Mouse (Mus musculus) small intestine, adult 2 months (tissue): ENCODE results near the gene Map4k3.

Experiments
- CTCF ChIP-seq: fragments of 200-500 bp; IDR thresholded peaks from 2 replicates; pipeline ENCODE4 v1.5.1; 2012; ENCODE audit warnings: low read depth, mild to moderate bottlenecking, control low read depth, inconsistent platforms, low read length, moderate library complexity, mixed read lengths; ENCODE audit not compliant: insufficient replicate concordance, insufficient read length; ENCODE audit errors: extremely low read depth
- POLR2A ChIP-seq: fragments of 200-500 bp; IDR thresholded peaks from 2 replicates; pipeline ENCODE4 v1.6.1; 2012; ENCODE audit warnings: low read depth, mild to moderate bottlenecking, control low read depth, inconsistent platforms, low read length, moderate library complexity

DNA sequence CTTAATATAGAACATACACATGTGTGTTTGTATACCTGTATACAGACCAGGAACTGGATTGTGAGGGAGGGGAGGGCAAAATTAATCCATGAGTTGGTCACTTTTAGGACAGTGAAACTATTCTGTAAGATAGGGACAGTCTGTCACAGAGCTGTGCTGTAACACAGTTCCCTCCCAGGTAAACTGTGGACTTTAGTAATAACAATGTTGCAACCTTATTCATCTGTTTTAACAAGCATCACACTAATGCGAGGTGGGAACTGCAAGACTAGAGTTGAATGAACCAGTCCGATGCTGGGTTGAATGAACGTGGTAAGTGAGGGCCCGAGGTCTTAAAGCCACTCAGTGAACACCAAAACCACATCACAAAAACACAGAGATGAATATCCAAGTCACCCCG is 14.7 kb downstream of the Map4k3 start:
- TF ChIP-seq POLR2A (no peak), CTCF (no peak)
